Mouse (Mus musculus) brain, adult 10 weeks (tissue): ENCODE results near the gene Psd4. TPM values are rescaled to one million over a fixed set of nuclear protein-coding genes. Genes with fewer than 3 reads are reported as not detected.

Experiments used
- polyA plus RNA-seq: library from polyadenylated mRNA; stranded (reverse); fragments of 350-450 nt; fragmentation: Illumina TruSeq; extraction: RNeasy Lipid Tissue Mini Kit (QIAGEN cat#74804); gene quantifications from one replicate; pipeline ENCODE4 v1.2.3, GENCODE M21; 2015; ENCODE audit warnings: low read depth, low replicate concordance

Gene Psd4
- 0.51 TPM for polyA plus RNA-seq

GRCm38 (mm10) chr2:24367030-24367894 lies at the start of gene Psd4:
Gene Psd4 (plus strand): TSS chr2:24367580.

GRCm38 (mm10) chr2:24336545-24336944 lies 30.8 kb upstream of the Psd4 start, which contains the start of gene Il1rn:
Gene Il1rn (plus strand): TSS chr2:24336853.

Other genes with a start within 250 kb of the Psd4 start
- not detected for gene Il1f8, start 214.4 kb upstream of the Psd4 start, polyA plus RNA-seq
- not detected for gene Il1f9, start 181.1 kb upstream of the Psd4 start, polyA plus RNA-seq
- gene Il1f6, start 152.2 kb upstream of the Psd4 start, polyA plus RNA-seq: not detected
- 0.28 TPM for gene Il1f5, start 90.6 kb upstream of the Psd4 start, polyA plus RNA-seq
- gene Il1f10, start 76.4 kb upstream of the Psd4 start, polyA plus RNA-seq: not detected
- not detected for gene Il1rn, start 30.7 kb upstream of the Psd4 start, polyA plus RNA-seq
- 0.22 TPM for gene Pax8, start 108.0 kb downstream of the Psd4 start, polyA plus RNA-seq